Mouse (Mus musculus) heart, embryonic 16.5 days (tissue): ENCODE results near the gene Sez6l. TPM values are rescaled to one million over a fixed set of nuclear protein-coding genes. Genes with fewer than 3 reads are reported as not detected.

Experiments
- ATAC-seq: fragments of 200-750 bp; cut with Nextera tagmentation; replicated peaks from 2 replicates; pipeline ENCODE4 v1.8.0; 2017; ENCODE audit warnings: moderate number of reproducible peaks; ENCODE audit not compliant: insufficient read depth, low FRiP score; ENCODE audit errors: extremely low read depth
- H3K27ac ChIP-seq: fragments of 300-500 bp; sonication (generic); 2 replicates; pipeline ENCODE4 v1.5.1; 2014; ENCODE audit warnings: mild to moderate bottlenecking, low read length, control low read depth, moderate library complexity
- H3K27me3 ChIP-seq: fragments of 300-500 bp; sonication (generic); 2 replicates; pipeline ENCODE4 v1.6.1; 2014; ENCODE audit warnings: low read length, mixed read lengths; ENCODE audit not compliant: control insufficient read depth, insufficient read depth
- H3K36me3 ChIP-seq: fragments of 300-500 bp; sonication (generic); 2 replicates; pipeline ENCODE4 v1.6.1; 2014; ENCODE audit not compliant: control insufficient read depth, insufficient read depth
- H3K4me1 ChIP-seq: fragments of 300-500 bp; sonication (generic); 2 replicates; pipeline ENCODE4 v1.6.1; 2014; ENCODE audit warnings: low read length, mixed read lengths; ENCODE audit not compliant: control insufficient read depth, insufficient read depth
- H3K4me2 ChIP-seq: fragments of 300-500 bp; sonication (generic); 2 replicates; pipeline ENCODE4 v1.6.1; 2014; ENCODE audit warnings: low read depth, mild to moderate bottlenecking, control low read depth, low read length
- H3K4me3 ChIP-seq: fragments of 300-500 bp; sonication (generic); 2 replicates; pipeline ENCODE4 v1.5.1; 2014; ENCODE audit warnings: mild to moderate bottlenecking, control low read depth, low read length
- H3K9ac ChIP-seq: fragments of 300-500 bp; sonication (generic); 2 replicates; pipeline ENCODE4 v1.6.1; 2014; ENCODE audit warnings: low read length, control low read depth
- H3K9me3 ChIP-seq: fragments of 300-500 bp; sonication (generic); replicated peaks from 2 replicates; pipeline ENCODE4 v1.6.1; 2016; ENCODE audit warnings: low read length; ENCODE audit not compliant: control insufficient read depth
- WGBS: fragments of 180-500 bp; shearing (Covaris S2); extraction: QIAGEN DNeasy Blood & Tissue Kit; methylation state at CpG from one replicate; pipeline ENCODE4 v1.1.7; 2014; 5-methylcytosine and 5-hydroxymethylcytosine counted together
- polyA plus RNA-seq: library from polyadenylated mRNA; unstranded; fragments of >200 nt; fragmentation: Nextera tagmentation; extraction: Ambion mirVana; gene quantifications from 2 replicates; pipeline ENCODE4 v1.2.1, GENCODE M21; 2015

Gene Sez6l
- polyA plus RNA-seq, 1 experiment from 2014 or later = 0.34 TPM

DNA sequence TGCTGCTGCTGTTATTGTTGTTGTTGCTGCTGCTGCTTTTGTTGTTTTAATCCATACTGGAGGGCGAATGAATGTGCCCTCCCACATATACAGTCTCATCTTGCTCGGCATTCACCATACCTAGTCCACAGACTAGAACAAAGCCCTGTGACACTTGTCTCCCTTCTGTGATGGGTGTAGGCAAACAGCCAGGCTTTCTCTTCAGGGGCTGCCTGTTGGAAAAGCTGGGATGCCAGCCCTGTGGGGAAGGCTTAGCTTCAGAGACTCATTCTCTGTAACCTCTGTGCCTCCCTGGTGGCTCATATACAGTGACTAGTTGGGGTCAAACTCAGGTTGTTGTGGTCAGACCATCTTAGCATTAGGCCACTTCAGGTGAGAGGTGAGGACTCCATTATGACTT is 30.1 kb upstream of the Sez6l start:
- peaks cover 9% of the 10 kb centered on the region; the same call in 1 of the 2 replicates for H3K27me3 ChIP-seq
- no peaks in the 10 kb centered on the region for H3K4me1 ChIP-seq
- H3K4me2 ChIP-seq = no peak overlapping the region
- no peak overlapping the region for H3K9ac ChIP-seq
- H3K9me3 ChIP-seq = no peaks in the 10 kb centered on the region
- no peaks in the 10 kb centered on the region for H3K36me3 ChIP-seq
- no peak overlapping the region for H3K4me3 ChIP-seq
- H3K27ac ChIP-seq = no peak overlapping the region
- no peak for ATAC-seq
- 68% methylated on average over 2 of the region's 2 CpGs for WGBS

GRCm38 (mm10) chr5:112605371-112605770 is 28.4 kb upstream of the Sez6l start:
- peaks cover 12% of the 10 kb centered on the region for H3K27me3 ChIP-seq
- H3K9ac ChIP-seq = no peak overlapping the region
- no peaks in the 10 kb centered on the region for H3K4me1 ChIP-seq
- no peak overlapping the region for H3K4me2 ChIP-seq
- H3K36me3 ChIP-seq = no peaks in the 10 kb centered on the region
- no peaks in the 10 kb centered on the region for H3K9me3 ChIP-seq
- 87% methylated on average over 14 of the region's 14 CpGs for WGBS
- H3K27ac ChIP-seq = no peak overlapping the region
- H3K4me3 ChIP-seq = no peak overlapping the region
- ATAC-seq = no peak

DNA sequence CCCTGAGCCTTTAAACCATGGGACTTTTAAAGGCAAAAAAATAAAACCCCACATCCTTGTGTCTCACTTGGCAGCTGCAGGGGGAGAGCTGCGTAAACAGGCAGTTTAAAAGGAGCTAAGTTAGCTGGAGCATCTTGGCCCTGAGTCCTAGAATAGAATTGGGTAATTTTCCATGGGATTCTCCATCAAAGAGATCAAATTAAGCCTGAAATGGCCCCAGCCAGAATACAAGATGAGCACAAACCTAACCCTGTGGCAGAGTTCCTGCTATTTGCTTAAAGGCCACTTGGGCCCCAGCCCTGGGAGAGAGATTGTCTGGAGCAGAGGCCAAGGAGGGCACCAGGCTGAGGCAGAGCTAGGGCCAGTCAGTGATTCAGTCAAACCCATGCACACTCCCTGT is 27.3 kb upstream of the Sez6l start:
- Histone ChIP-seq H3K9ac (no peak overlapping the region), H3K4me3 (no peak overlapping the region), H3K4me1 (no peaks in the 10 kb centered on the region), H3K27ac (no peak overlapping the region), H3K9me3 (no peaks in the 10 kb centered on the region), H3K4me2 (no peak overlapping the region), H3K27me3 (peaks cover 12% of the 10 kb centered on the region), H3K36me3 (no peaks in the 10 kb centered on the region)
- ATAC-seq = no peak
- WGBS = 64% methylated on average over 1 of the region's 1 CpGs

- no peak for ATAC-seq
- Histone ChIP-seq H3K27me3 (peaks cover 12% of the 10 kb centered on the region), H3K4me1 (no peaks in the 10 kb centered on the region), H3K27ac (no peak overlapping the region), H3K4me3 (no peak overlapping the region), H3K4me2 (no peak overlapping the region), H3K36me3 (no peaks in the 10 kb centered on the region), H3K9me3 (no peaks in the 10 kb centered on the region), H3K9ac (no peak overlapping the region)
- WGBS = 18% methylated on average over 3 of the region's 3 CpGs
Measured at GRCm38 (mm10) chr5:112603594-112603993, 26.6 kb upstream of the Sez6l start.

DNA sequence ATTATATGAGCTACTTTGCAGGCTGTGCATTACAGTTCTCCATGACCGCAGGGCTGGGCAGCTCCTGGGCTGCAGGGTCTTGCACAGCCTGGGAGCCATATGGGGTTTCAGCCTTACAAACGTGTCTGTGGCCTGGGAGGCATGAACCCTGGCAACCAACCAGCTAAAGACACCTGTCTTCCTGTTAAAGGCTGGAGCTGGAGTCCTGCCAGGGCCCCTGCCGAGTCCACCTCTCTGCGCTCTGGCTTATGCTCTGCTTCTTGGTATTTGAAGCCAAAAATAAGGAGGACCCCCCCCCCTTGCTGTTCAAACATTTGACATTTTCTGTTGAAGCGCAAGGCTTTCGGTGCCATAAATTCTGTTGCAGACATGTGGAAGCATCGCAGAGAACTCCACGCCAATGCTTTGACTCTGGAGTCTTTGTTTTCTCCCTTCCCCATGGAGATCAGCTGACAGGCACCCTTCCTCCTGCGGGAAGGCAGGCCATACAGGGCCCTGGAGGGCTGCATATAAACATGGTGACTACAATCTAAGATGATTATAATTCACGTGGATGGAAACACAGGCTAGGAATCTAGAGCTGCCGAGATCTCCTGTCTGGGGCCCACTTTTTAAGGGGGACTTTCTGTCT is 23.4 kb upstream of the Sez6l start:
- no peaks in the 10 kb centered on the region for H3K36me3 ChIP-seq
- no peak for ATAC-seq
- peaks cover 8% of the 10 kb centered on the region for H3K27me3 ChIP-seq
- no peak overlapping the region for H3K9ac ChIP-seq
- H3K4me2 ChIP-seq = no peak overlapping the region
- H3K27ac ChIP-seq = no peak overlapping the region
- no peak overlapping the region for H3K4me3 ChIP-seq
- H3K4me1 ChIP-seq = no peaks in the 10 kb centered on the region
- WGBS = 49% methylated on average over 11 of the region's 11 CpGs
- no peaks in the 10 kb centered on the region for H3K9me3 ChIP-seq

GRCm38 (mm10) chr5:112599538-112600308 is 22.7 kb upstream of the Sez6l start:
- H3K9me3 ChIP-seq = no peaks in the 10 kb centered on the region
- no peak overlapping the region for H3K27ac ChIP-seq
- H3K27me3 ChIP-seq = peaks cover 12% of the 10 kb centered on the region
- no peaks in the 10 kb centered on the region for H3K4me1 ChIP-seq
- no peaks in the 10 kb centered on the region for H3K36me3 ChIP-seq
- ATAC-seq = no peak
- no peak overlapping the region for H3K9ac ChIP-seq
- 76% methylated on average over 6 of the region's 6 CpGs for WGBS
- H3K4me3 ChIP-seq = no peak overlapping the region
- no peak overlapping the region for H3K4me2 ChIP-seq

DNA sequence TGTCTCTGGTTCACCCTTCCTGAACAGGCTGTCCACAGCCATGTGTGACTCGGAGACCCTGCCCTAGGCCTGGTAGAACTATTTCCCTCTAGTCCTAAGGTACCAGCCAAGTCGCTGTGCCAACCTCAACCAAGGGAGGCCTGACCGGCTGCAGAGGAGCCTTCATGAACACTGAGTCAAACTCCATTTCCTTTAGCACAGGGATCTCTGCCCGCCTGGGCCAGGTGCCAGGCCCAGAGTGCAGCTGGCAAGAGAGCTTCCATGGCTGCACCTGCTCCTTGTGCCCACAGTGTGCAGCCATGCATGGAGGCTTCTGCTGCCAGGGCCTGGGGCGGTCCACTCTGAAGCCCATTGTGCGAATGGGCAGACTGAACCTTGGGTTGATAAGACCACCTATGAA is 20.9 kb upstream of the Sez6l start:
- Histone ChIP-seq H3K9ac (no peak overlapping the region), H3K27me3 (peaks cover 9% of the 10 kb centered on the region), H3K27ac (no peak overlapping the region), H3K4me2 (no peak overlapping the region), H3K4me3 (no peak overlapping the region), H3K36me3 (no peaks in the 10 kb centered on the region), H3K4me1 (no peaks in the 10 kb centered on the region), H3K9me3 (no peaks in the 10 kb centered on the region)
- ATAC-seq = no peak
- 80% methylated on average over 6 of the region's 6 CpGs for WGBS

DNA sequence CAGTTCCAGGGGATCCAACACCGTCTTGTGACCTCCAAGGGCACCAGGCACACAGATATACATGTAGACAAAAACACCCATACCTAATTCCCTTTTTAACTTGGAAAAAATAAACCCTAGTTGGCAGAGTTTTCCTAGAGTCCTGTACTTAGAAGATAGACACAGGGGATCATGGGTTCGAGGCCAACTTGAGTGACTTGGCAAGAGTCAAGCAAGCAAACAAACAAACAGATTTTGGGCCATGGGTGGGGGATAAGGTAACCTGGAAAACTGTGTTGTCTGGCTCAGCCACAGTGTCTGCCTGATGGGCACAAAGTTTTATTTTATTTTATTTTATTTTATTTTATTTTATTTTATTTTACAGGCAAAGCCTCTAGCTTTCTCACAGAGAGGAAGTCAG is 20.3 kb upstream of the Sez6l start:
- Histone ChIP-seq H3K9me3 (no peaks in the 10 kb centered on the region), H3K27ac (no peak overlapping the region), H3K4me2 (no peak overlapping the region), H3K27me3 (peaks cover 9% of the 10 kb centered on the region), H3K4me3 (no peak overlapping the region), H3K9ac (no peak overlapping the region), H3K4me1 (no peaks in the 10 kb centered on the region), H3K36me3 (no peaks in the 10 kb centered on the region)
- WGBS = 73% methylated on average over 2 of the region's 2 CpGs
- ATAC-seq = no peak

DNA sequence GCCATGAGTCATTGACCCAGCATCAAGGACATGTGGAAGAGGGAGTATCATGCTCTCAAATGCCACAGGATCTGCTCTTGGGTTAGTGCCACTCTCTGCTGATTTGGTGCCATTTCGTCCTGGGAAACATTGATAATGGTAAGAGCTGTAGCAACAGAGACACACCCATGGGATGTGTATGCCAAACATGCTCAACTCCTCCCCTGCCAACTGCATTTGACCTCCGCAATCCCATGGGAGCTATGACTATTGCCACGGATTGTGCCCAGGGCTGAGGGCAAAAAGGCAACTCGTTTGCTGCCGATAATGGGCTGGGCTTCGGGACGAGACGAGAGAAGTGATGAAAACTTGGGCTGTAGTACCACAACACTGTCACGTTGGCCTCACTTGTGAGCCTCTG is 19.7 kb upstream of the Sez6l start:
- H3K4me3 ChIP-seq = no peak overlapping the region
- no peaks in the 10 kb centered on the region for H3K9me3 ChIP-seq
- peaks cover 9% of the 10 kb centered on the region for H3K27me3 ChIP-seq
- no peak overlapping the region for H3K4me2 ChIP-seq
- 76% methylated on average over 9 of the region's 9 CpGs for WGBS
- no peaks in the 10 kb centered on the region for H3K36me3 ChIP-seq
- ATAC-seq = no peak
- H3K9ac ChIP-seq = no peak overlapping the region
- no peak overlapping the region for H3K27ac ChIP-seq
- no peaks in the 10 kb centered on the region for H3K4me1 ChIP-seq
